Mouse (Mus musculus) ES-Bruce4 (cell line): Measurements from ENCODE around the gene Pfdn6. TPM values are rescaled to one million over a fixed set of nuclear protein-coding genes. Genes with fewer than 3 reads are reported as not detected.

Experiments used
- H3K27ac ChIP-seq: 2 replicates; pipeline ENCODE4 v1.5.1; 2012; ENCODE audit warnings: low read length, inconsistent platforms; ENCODE audit not compliant: insufficient read depth
- H3K27me3 ChIP-seq: 2 replicates; pipeline ENCODE4 v1.6.1; 2012; ENCODE audit warnings: mild to moderate bottlenecking, low read length, inconsistent platforms; ENCODE audit not compliant: control insufficient read depth, poor library complexity, insufficient read depth, severe bottlenecking
- H3K36me3 ChIP-seq: 2 replicates; pipeline ENCODE4 v1.6.1; 2012; ENCODE audit warnings: inconsistent platforms, mild to moderate bottlenecking, low read length, moderate library complexity; ENCODE audit not compliant: control insufficient read depth, poor library complexity, insufficient read depth, severe bottlenecking
- H3K4me1 ChIP-seq: one replicate; pipeline ENCODE4 v1.8.1; 2011; ENCODE audit warnings: low read length; ENCODE audit not compliant: control insufficient read depth, insufficient read depth
- H3K4me3 ChIP-seq: 2 replicates; pipeline ENCODE4 v1.5.1; 2011; ENCODE audit warnings: low read depth, mild to moderate bottlenecking, low read length
- H3K9ac ChIP-seq: 2 replicates; pipeline ENCODE4 v1.6.1; 2012; ENCODE audit warnings: low read depth, mild to moderate bottlenecking, inconsistent platforms; ENCODE audit not compliant: poor library complexity, severe bottlenecking
- H3K9me3 ChIP-seq: replicated peaks from 2 replicates; pipeline ENCODE4 v1.6.1; 2012; ENCODE audit warnings: mild to moderate bottlenecking, low read length, inconsistent platforms; ENCODE audit not compliant: control insufficient read depth, poor library complexity, insufficient read depth, severe bottlenecking
- CTCF ChIP-seq: IDR thresholded peaks from one replicate; pipeline ENCODE4 v1.8.1; 2011; ENCODE audit warnings: low read depth, low read length
- EP300 ChIP-seq: IDR thresholded peaks from 2 replicates; pipeline ENCODE4 v1.6.1; 2011; ENCODE audit warnings: low read depth, low read length; ENCODE audit not compliant: insufficient read depth
- POLR2A ChIP-seq: IDR thresholded peaks from one replicate; pipeline ENCODE4 v1.8.1; 2011; ENCODE audit warnings: low read length; ENCODE audit not compliant: insufficient read depth
- polyA plus RNA-seq: library from polyadenylated mRNA; stranded (reverse); fragments of >200 nt; gene quantifications from 2 replicates; pipeline ENCODE4 v1.2.4, GENCODE M21; 2011; ENCODE audit warnings: low read depth; ENCODE audit not compliant: missing spikeins, insufficient read depth, insufficient read length

Gene Pfdn6
- polyA plus RNA-seq, 1 experiment = 146 TPM

- H3K4me1 ChIP-seq = no peaks in the 10 kb centered on the region
- no peaks in the 10 kb centered on the region for H3K9me3 ChIP-seq
- TF ChIP-seq EP300 (no peak), CTCF (no peak), POLR2A (no peak)
- no peak overlapping the region for H3K9ac ChIP-seq
- H3K4me3 ChIP-seq = no peak overlapping the region
- no peak overlapping the region for H3K27ac ChIP-seq
- H3K36me3 ChIP-seq = peaks cover 19% of the 10 kb centered on the region
- no peaks in the 10 kb centered on the region for H3K27me3 ChIP-seq
Observed at GRCm38 (mm10) chr17:33948090-33948904, 8.2 kb upstream of the Pfdn6 start.

GRCm38 (mm10) chr17:33947430-33948089 lies 7.4 kb upstream of the Pfdn6 start:
- Histone ChIP-seq H3K36me3 (peaks cover 18% of the 10 kb centered on the region), H3K9ac (no peak overlapping the region)

GRCm38 (mm10) chr17:33943454-33943853 lies 3.3 kb upstream of the Pfdn6 start:
- H3K36me3 ChIP-seq = peaks cover 7% of the 10 kb centered on the region; the same call in 1 of the 2 replicates
- no peaks in the 10 kb centered on the region for H3K27me3 ChIP-seq
- H3K9me3 ChIP-seq = no peaks in the 10 kb centered on the region
- H3K27ac ChIP-seq = no peak overlapping the region
- TF ChIP-seq CTCF (no peak), EP300 (no peak), POLR2A (no peak)
- H3K4me3 ChIP-seq = no peak overlapping the region
- no peaks in the 10 kb centered on the region for H3K4me1 ChIP-seq
- H3K9ac ChIP-seq = no peak overlapping the region

More at GRCm38 (mm10) chr17:33947430-33948089, 7.4 kb upstream of the Pfdn6 start:
- Histone ChIP-seq H3K9me3 (no peaks in the 10 kb centered on the region), H3K27me3 (no peaks in the 10 kb centered on the region), H3K4me1 (no peaks in the 10 kb centered on the region), H3K27ac (no peak overlapping the region), H3K4me3 (no peak overlapping the region)
- TF ChIP-seq EP300 (no peak), CTCF (no peak), POLR2A (no peak)

DNA sequence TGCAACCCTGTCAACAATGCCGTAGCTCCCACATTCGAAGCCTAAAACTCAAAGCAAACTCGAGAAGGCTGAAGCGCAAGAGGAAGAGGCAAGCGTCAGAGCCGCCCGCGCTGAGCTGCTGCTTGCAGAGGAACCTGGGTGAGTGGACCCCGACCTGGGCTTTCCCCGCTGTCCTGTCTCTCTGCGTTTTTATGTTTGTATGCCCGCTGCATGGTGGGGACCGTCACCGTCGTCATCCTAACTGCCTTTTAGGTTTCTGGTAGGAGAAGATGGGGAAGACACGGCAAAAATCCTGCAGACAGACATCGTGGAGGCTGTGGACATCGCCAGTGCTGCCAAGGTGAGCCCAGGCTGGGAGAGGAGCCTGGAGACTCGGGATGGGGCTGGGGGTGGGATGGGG lies 1.2 kb upstream of the Pfdn6 start:
- peaks cover 13% of the 10 kb centered on the region for H3K36me3 ChIP-seq
- H3K4me1 ChIP-seq = no peaks in the 10 kb centered on the region
- H3K27me3 ChIP-seq = no peaks in the 10 kb centered on the region
- peak overlapping the region; percentile 77 for H3K9ac ChIP-seq
- no peak overlapping the region for H3K27ac ChIP-seq
- no peaks in the 10 kb centered on the region for H3K9me3 ChIP-seq
- TF ChIP-seq CTCF (no peak), EP300 (no peak), POLR2A (no peak)
- H3K4me3 ChIP-seq = peak overlapping the region; percentile 91

GRCm38 (mm10) chr17:33940981-33941380 lies 838 bp upstream of the Pfdn6 start:
- peak overlapping the region; percentile 77 for H3K9ac ChIP-seq
- peak overlapping the region; percentile 91 for H3K4me3 ChIP-seq
- H3K27ac ChIP-seq = no peak overlapping the region
- TF ChIP-seq EP300 = no peak
- peaks cover 13% of the 10 kb centered on the region for H3K36me3 ChIP-seq
- H3K4me1 ChIP-seq = no peaks in the 10 kb centered on the region
- H3K27me3 ChIP-seq = no peaks in the 10 kb centered on the region
- H3K9me3 ChIP-seq = no peaks in the 10 kb centered on the region

DNA sequence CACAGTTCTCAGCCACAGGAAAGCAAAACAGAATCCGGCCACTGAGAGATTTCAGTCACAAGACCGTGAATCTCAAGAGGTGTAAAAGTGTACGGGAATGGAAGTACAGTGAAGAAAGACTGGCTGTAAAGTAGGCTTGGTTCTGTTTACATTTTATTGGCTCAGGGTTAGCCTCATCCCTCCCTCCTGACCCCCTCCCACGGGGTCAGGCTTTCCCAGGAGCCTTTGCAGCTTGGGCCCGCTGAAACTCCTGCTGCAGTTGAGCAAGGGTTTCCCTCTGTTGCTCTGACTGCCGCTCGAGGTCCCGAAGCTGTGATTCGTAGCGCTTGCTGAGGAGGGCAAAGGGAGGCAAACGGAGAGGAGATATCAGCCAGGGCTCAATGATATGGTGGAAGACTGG lies 1.4 kb downstream of the Pfdn6 start:
- Histone ChIP-seq H3K9me3 (no peaks in the 10 kb centered on the region), H3K27me3 (no peaks in the 10 kb centered on the region), H3K9ac (peak overlapping the region; percentile 77; the same call in 1 of the 2 replicates), H3K27ac (no peak overlapping the region), H3K4me1 (peaks cover 1% of the 10 kb centered on the region), H3K36me3 (peaks cover 13% of the 10 kb centered on the region), H3K4me3 (peak overlapping the region; percentile 91; the same call in 1 of the 2 replicates)
- TF ChIP-seq CTCF = no peak
- TF ChIP-seq POLR2A = no peak
- TF ChIP-seq EP300 = no peak
